Mouse (Mus musculus) heart, embryonic 11.5 days (tissue): ENCODE data around the gene Aif1l. TPM values are rescaled to one million over a fixed set of nuclear protein-coding genes. Genes with fewer than 3 reads are reported as not detected.

ENCODE experiments used
- ATAC-seq: fragments of 200-750 bp; cut with Nextera tagmentation; replicated peaks from 2 replicates; pipeline ENCODE4 v1.8.0; 2017; ENCODE audit warnings: moderate library complexity; ENCODE audit not compliant: insufficient number of reproducible peaks, low FRiP score, low TSS enrichment
- H3K27ac ChIP-seq: fragments of 300-500 bp; sonication (generic); 2 replicates; pipeline ENCODE4 v1.5.1; 2014; ENCODE audit warnings: mild to moderate bottlenecking, low read depth, low read length
- H3K27me3 ChIP-seq: fragments of 300-500 bp; sonication (generic); 2 replicates; pipeline ENCODE4 v1.6.1; 2014; ENCODE audit warnings: mild to moderate bottlenecking, low read length, mixed read lengths; ENCODE audit not compliant: control insufficient read depth, insufficient read depth
- H3K36me3 ChIP-seq: fragments of 300-500 bp; sonication (generic); 2 replicates; pipeline ENCODE4 v1.6.1; 2014; ENCODE audit warnings: mild to moderate bottlenecking, low read length, moderate library complexity, mixed read lengths; ENCODE audit not compliant: control insufficient read depth, insufficient read depth
- H3K4me1 ChIP-seq: fragments of 300-500 bp; sonication (generic); 2 replicates; pipeline ENCODE4 v1.6.1; 2014; ENCODE audit warnings: low read length; ENCODE audit not compliant: control insufficient read depth, insufficient read depth
- H3K4me2 ChIP-seq: fragments of 300-500 bp; sonication (generic); 2 replicates; pipeline ENCODE4 v1.6.1; 2014; ENCODE audit warnings: mild to moderate bottlenecking, moderate library complexity
- H3K4me3 ChIP-seq: fragments of 300-500 bp; sonication (generic); 2 replicates; pipeline ENCODE4 v1.5.1; 2014; ENCODE audit warnings: low read depth, low read length
- H3K9ac ChIP-seq: fragments of 300-500 bp; sonication (generic); 2 replicates; pipeline ENCODE4 v1.6.1; 2014; ENCODE audit warnings: mild to moderate bottlenecking, low read depth, low read length, moderate library complexity
- H3K9me3 ChIP-seq: fragments of 300-500 bp; sonication (generic); replicated peaks from 2 replicates; pipeline ENCODE4 v1.6.1; 2016; ENCODE audit warnings: low read length; ENCODE audit not compliant: control insufficient read depth
- WGBS: fragments of 180-500 bp; shearing (Covaris S2); extraction: QIAGEN DNeasy Blood & Tissue Kit; methylation state at CpG from one replicate; pipeline ENCODE4 v1.1.7; 2014; ENCODE audit not compliant: insufficient replicate concordance; 5-methylcytosine and 5-hydroxymethylcytosine counted together
- polyA plus RNA-seq: library from polyadenylated mRNA; unstranded; fragments of >200 nt; fragmentation: Nextera tagmentation; extraction: Ambion mirVana; gene quantifications from 2 replicates; pipeline ENCODE4 v1.2.1, GENCODE M21; 2014

Aif1l gene
- 83.7 and 101 TPM in 2 replicates for polyA plus RNA-seq

GRCm38 (mm10) chr2:31950058-31950871 is at the start of gene Aif1l:
Gene Aif1l, plus strand, starts transcription at chr2:31950139.
- no peaks in the 10 kb centered on the region for H3K36me3 ChIP-seq
- H3K27me3 ChIP-seq: no peaks in the 10 kb centered on the region; the same call in 1 of the 2 replicates
- H3K9me3 ChIP-seq: no peaks in the 10 kb centered on the region
- peak within 1 kb of the TSS; percentile 79 for H3K4me3 ChIP-seq
- no peak within 1 kb of the TSS for H3K27ac ChIP-seq
- peaks cover 28% of the 10 kb centered on the region for H3K4me1 ChIP-seq
- peak within 1 kb of the TSS; percentile 96 for H3K4me2 ChIP-seq
- under 1% methylated on average over 66 of the region's 66 CpGs for WGBS
- 0 out of 2 replicates have a peak, but pooled peaks have one; percentile 46 for ATAC-seq
- H3K9ac ChIP-seq: peak within 1 kb of the TSS; percentile 85

- H3K4me1 ChIP-seq: peaks cover 6% of the 10 kb centered on the region
Measured at GRCm38 (mm10) chr2:31900932-31901331, 49.0 kb upstream of the Aif1l start.

DNA sequence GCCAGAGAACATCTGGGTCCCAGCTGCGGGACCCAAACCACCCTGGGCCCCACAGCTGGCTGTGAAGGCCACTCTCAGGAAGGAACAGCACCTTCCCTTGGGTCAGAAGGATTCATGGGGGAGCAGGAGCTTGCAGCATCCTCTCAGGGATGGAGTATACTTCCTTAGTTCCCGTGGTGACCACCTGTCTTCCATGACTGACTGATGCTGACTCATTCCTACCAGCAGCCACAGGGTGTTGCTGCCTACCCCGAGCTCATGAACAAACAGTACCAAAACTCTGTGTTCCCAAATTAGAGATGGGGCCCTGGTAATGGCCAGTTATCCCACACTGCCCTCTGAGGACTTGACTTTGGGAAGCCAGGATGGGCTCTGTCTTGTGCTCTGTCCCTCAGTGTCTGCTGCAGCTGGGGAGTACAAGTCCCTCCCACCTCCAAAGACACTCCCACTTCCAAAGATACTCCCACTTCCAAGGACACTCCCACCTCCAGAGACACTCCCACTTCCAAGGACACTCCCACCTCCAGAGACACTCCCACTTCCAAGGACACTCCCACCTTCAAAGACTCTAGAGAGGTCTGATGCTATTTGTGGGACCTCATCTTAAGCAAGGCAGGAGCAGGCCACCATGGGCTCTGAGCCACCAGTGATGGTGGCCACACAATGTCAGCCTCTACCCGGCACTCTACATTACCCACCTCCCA is 48.1 kb upstream of the Aif1l start:
- no peak for ATAC-seq

More at GRCm38 (mm10) chr2:31900932-31901331, 49.0 kb upstream of the Aif1l start:
- Histone ChIP-seq H3K4me3 (no peak overlapping the region), H3K4me2 (no peak overlapping the region), H3K9ac (no peak overlapping the region), H3K36me3 (no peaks in the 10 kb centered on the region), H3K27me3 (peaks cover 8% of the 10 kb centered on the region; the same call in 1 of the 2 replicates), H3K9me3 (no peaks in the 10 kb centered on the region), H3K27ac (no peak overlapping the region)
- ATAC-seq: no peak
- WGBS: 67% methylated on average over 4 of the region's 4 CpGs

DNA sequence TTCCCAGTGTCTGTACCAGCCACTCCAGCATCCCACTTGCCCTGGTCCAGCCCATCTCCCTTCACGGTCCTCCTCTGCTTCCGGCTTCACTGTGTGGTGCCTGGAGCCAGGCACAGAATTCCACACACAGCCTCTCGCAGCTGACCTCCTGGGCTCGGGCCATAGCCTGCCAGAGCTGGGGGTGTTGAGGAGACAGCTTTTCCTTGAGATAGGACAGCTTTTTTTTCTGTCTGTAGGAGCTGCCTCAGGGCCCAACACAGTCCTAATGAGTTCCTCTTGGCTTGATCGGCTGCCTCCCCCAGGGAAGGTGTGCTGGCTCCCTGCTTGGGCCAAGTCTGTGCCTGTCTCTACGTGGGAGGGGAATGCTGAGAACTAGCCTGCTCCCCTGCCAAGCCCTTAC is 45.9 kb upstream of the Aif1l start:
- Histone ChIP-seq H3K36me3 (no peaks in the 10 kb centered on the region), H3K9me3 (no peaks in the 10 kb centered on the region), H3K9ac (no peak overlapping the region), H3K4me1 (peaks cover 8% of the 10 kb centered on the region), H3K27ac (0 out of 2 replicates have a peak overlapping the region, but pooled peaks have one; percentile 46), H3K4me2 (no peak overlapping the region), H3K27me3 (peaks cover 8% of the 10 kb centered on the region; the same call in 1 of the 2 replicates), H3K4me3 (no peak overlapping the region)
- no peak; the same call in 1 of the 2 replicates for ATAC-seq
- 18% methylated on average over 6 of the region's 6 CpGs for WGBS

More for the DNA sequence above, 48.1 kb upstream of the Aif1l start:
- Histone ChIP-seq H3K4me3 (no peak overlapping the region), H3K4me2 (no peak overlapping the region), H3K36me3 (no peaks in the 10 kb centered on the region), H3K9me3 (no peaks in the 10 kb centered on the region), H3K9ac (no peak overlapping the region), H3K27me3 (peaks cover 8% of the 10 kb centered on the region; the same call in 1 of the 2 replicates), H3K4me1 (peaks cover 8% of the 10 kb centered on the region), H3K27ac (no peak overlapping the region)
- WGBS: 58% methylated on average over 4 of the region's 4 CpGs

DNA sequence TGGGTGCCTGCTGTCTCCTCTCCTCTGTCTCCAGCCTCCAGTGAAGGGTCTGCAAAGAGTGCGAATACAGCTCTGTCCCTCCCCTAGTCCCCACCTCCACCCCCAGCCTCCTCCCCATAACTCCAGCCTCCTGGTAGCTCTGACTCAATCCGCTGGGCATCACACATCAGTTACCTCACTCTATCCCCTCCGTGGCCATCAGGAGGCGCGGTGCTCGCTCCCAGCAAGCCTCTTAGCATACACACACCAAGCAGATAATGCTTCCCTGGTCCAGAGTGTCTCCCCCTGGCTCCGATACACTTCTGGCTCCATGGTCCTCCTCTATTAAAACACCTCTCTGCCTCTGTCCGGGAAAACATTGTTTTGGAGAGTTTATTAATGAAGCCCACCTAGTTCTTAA is 45.3 kb upstream of the Aif1l start:
- H3K27ac ChIP-seq: 0 out of 2 replicates have a peak overlapping the region, but pooled peaks have one; percentile 16
- no peaks in the 10 kb centered on the region for H3K9me3 ChIP-seq
- peaks cover 8% of the 10 kb centered on the region for H3K4me1 ChIP-seq
- no peak overlapping the region for H3K4me2 ChIP-seq
- no peak overlapping the region for H3K9ac ChIP-seq
- H3K36me3 ChIP-seq: no peaks in the 10 kb centered on the region
- no peak overlapping the region for H3K4me3 ChIP-seq
- peaks cover 8% of the 10 kb centered on the region; the same call in 1 of the 2 replicates for H3K27me3 ChIP-seq
- ATAC-seq: no peak
- 8% methylated on average over 8 of the region's 8 CpGs for WGBS

GRCm38 (mm10) chr2:31905682-31906081 is 44.3 kb upstream of the Aif1l start:
- Histone ChIP-seq H3K27me3 (peaks cover 6% of the 10 kb centered on the region; the same call in 1 of the 2 replicates), H3K36me3 (no peaks in the 10 kb centered on the region), H3K4me3 (no peak overlapping the region), H3K9ac (no peak overlapping the region), H3K27ac (no peak overlapping the region), H3K4me1 (peaks cover 8% of the 10 kb centered on the region), H3K9me3 (no peaks in the 10 kb centered on the region), H3K4me2 (no peak overlapping the region)
- 31% methylated on average over 9 of the region's 9 CpGs for WGBS
- ATAC-seq: no peak

GRCm38 (mm10) chr2:31906407-31906806 is 43.5 kb upstream of the Aif1l start:
- Histone ChIP-seq H3K4me3 (no peak overlapping the region), H3K9ac (no peak overlapping the region), H3K9me3 (no peaks in the 10 kb centered on the region), H3K4me2 (no peak overlapping the region), H3K27me3 (peaks cover 6% of the 10 kb centered on the region; the same call in 1 of the 2 replicates), H3K36me3 (no peaks in the 10 kb centered on the region), H3K27ac (no peak overlapping the region), H3K4me1 (peaks cover 8% of the 10 kb centered on the region)
- WGBS: 67% methylated on average over 9 of the region's 9 CpGs
- no peak for ATAC-seq

DNA sequence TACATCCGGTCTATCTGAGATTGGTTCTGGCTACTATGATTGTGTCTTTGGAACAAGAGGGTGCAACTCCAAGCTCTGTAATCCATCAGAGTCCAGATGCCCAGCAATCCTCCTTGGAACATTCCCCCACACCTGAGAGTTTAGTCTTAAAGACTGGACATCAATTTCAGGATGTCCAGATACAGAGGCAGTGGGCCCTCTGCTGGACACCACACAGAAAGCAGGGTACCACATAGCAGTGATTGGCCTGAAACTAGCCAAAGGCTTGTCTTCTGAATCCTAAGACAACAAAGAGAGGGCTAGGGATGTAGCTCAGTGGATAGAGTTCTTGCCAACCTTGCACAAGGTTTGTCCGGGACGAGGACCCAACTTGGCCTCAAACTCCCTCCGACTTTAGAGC is 37.4 kb upstream of the Aif1l start:
- Histone ChIP-seq H3K27me3 (no peaks in the 10 kb centered on the region), H3K4me1 (no peaks in the 10 kb centered on the region), H3K9me3 (no peaks in the 10 kb centered on the region), H3K27ac (no peak overlapping the region), H3K9ac (no peak overlapping the region), H3K4me2 (no peak overlapping the region), H3K4me3 (no peak overlapping the region), H3K36me3 (no peaks in the 10 kb centered on the region)
- no peak for ATAC-seq
- 65% methylated on average over 4 of the region's 4 CpGs for WGBS
